In genomic region chr11:78183884-78184514, GRCm38 (mm10) we compare ENCODE assay signal across 8 mouse cellular contexts. TPM values are rescaled to one million over a fixed set of nuclear protein-coding genes. Genes with fewer than 3 reads are reported as not detected.
A peak's percentile ranks its signal among the peaks of the same experiment; 100 is the strongest.
DNase-seq lines count a peak whose midpoint lies in the region; ATAC-seq and TF ChIP-seq lines count a peak whose summit lies in the region.

No protein-coding gene starts in this region.

- peaks cover 6% of the 10 kb centered on the region; the same call in 1 of the 2 replicates for H3K4me1 ChIP-seq in lung, embryonic 14.5 days (ENCODE audit: insufficient read depth)
- peaks cover 56% of the 10 kb centered on the region for H3K4me1 ChIP-seq in forebrain, embryonic 10.5 days
- no peaks in the 10 kb centered on the region for H3K4me1 ChIP-seq in intestine, postnatal 0 days (replicated peaks; ENCODE audit: control insufficient read depth, insufficient read depth, low read length)
- peaks cover 53% of the 10 kb centered on the region for H3K4me1 ChIP-seq in neural tube, embryonic 13.5 days (replicated peaks)

- ATAC-seq in lung, embryonic 14.5 days (ENCODE audit: insufficient read depth), result no peak
- ATAC-seq in intestine, postnatal 0 days, result no peak
- ATAC-seq in neural tube, embryonic 13.5 days (ENCODE audit: low read depth), result no peak

- H3K27ac ChIP-seq in lung, embryonic 14.5 days (ENCODE audit: low read depth), result peak overlapping the region; percentile 54; the same call in 1 of the 2 replicates
- peak overlapping the region; percentile 99 for H3K27ac ChIP-seq in forebrain, embryonic 10.5 days
- H3K27ac ChIP-seq in intestine, postnatal 0 days (ENCODE audit: low read depth, low read length), result no peak overlapping the region
- 0 out of 2 replicates have a peak overlapping the region, but pooled peaks have one; percentile 10 for H3K27ac ChIP-seq in neural tube, embryonic 13.5 days (replicated peaks)

- H3K9ac ChIP-seq in lung, embryonic 14.5 days, result peak overlapping the region; percentile 38; the same call in 1 of the 2 replicates
- H3K9ac ChIP-seq in intestine, postnatal 0 days (ENCODE audit: low read depth, low read length), result no peak overlapping the region
- peak overlapping the region; percentile 52 for H3K9ac ChIP-seq in neural tube, embryonic 13.5 days

- peak overlapping the region; percentile 96 for H3K4me3 ChIP-seq in lung, embryonic 14.5 days (ENCODE audit: low read depth, low read length)
- peak overlapping the region; percentile 96 for H3K4me3 ChIP-seq in forebrain, embryonic 10.5 days
- peak overlapping the region; percentile 93 for H3K4me3 ChIP-seq in intestine, postnatal 0 days (ENCODE audit: low read depth, low read length)
- peak overlapping the region; percentile 75 for H3K4me3 ChIP-seq in neural tube, embryonic 13.5 days

- no peaks in the 10 kb centered on the region for H3K9me3 ChIP-seq in lung, embryonic 14.5 days (ENCODE audit: low read depth, low read length)
- H3K9me3 ChIP-seq in forebrain, embryonic 10.5 days, result no peaks in the 10 kb centered on the region
- H3K9me3 ChIP-seq in intestine, postnatal 0 days (ENCODE audit: control insufficient read depth), result no peaks in the 10 kb centered on the region
- H3K9me3 ChIP-seq in neural tube, embryonic 13.5 days, result no peaks in the 10 kb centered on the region

- no peak; the same call in 1 of the 2 replicates for TF ChIP-seq CTCF in lung, embryonic 14.5 days (IDR thresholded peaks at IDR 0.05; ENCODE audit: low read depth)
- no peak for TF ChIP-seq CTCF in intestine, postnatal 0 days (IDR thresholded peaks at IDR 0.05; ENCODE audit: low read depth)

- DNase-seq in lung, embryonic 14.5 days, result no peak
- no peak for DNase-seq in lung, postnatal 14 days
- DNase-seq in forebrain, embryonic 10.5 days (ENCODE audit: extremely low spot score, low spot score), result no peak
- DNase-seq in urinary bladder, adult 2 months (ENCODE audit: low spot score), result no peak
- DNase-seq in testis, postnatal 10 days (ENCODE audit: low spot score), result no peak
- no peak for DNase-seq in gastrocnemius, postnatal 4 days (ENCODE audit: low spot score in 2 of 2)

- peak overlapping the region; percentile 96 for H3K4me2 ChIP-seq in lung, embryonic 14.5 days
- H3K4me2 ChIP-seq in intestine, postnatal 0 days (replicated peaks; ENCODE audit: low read depth), result peak overlapping the region; percentile 79
- peak overlapping the region; percentile 69 for H3K4me2 ChIP-seq in neural tube, embryonic 13.5 days

- H3K36me3 ChIP-seq in lung, embryonic 14.5 days (ENCODE audit: insufficient read depth), result peaks cover 33% of the 10 kb centered on the region
- peaks cover 36% of the 10 kb centered on the region for H3K36me3 ChIP-seq in forebrain, embryonic 10.5 days (replicated peaks)
- H3K36me3 ChIP-seq in intestine, postnatal 0 days (ENCODE audit: control insufficient read depth, insufficient read depth), result peaks cover 19% of the 10 kb centered on the region
- H3K36me3 ChIP-seq in neural tube, embryonic 13.5 days, result peaks cover 28% of the 10 kb centered on the region

- H3K27me3 ChIP-seq in lung, embryonic 14.5 days (ENCODE audit: insufficient read depth, low read length), result no peaks in the 10 kb centered on the region
- H3K27me3 ChIP-seq in forebrain, embryonic 10.5 days (ENCODE audit: poor library complexity, severe bottlenecking), result no peaks in the 10 kb centered on the region
- H3K27me3 ChIP-seq in intestine, postnatal 0 days (replicated peaks; ENCODE audit: control insufficient read depth, insufficient read depth, low read length), result no peaks in the 10 kb centered on the region
- H3K27me3 ChIP-seq in neural tube, embryonic 13.5 days, result no peaks in the 10 kb centered on the region

- 41% methylated on average over 10 of the region's 10 CpGs for WGBS in lung, embryonic 14.5 days
- 60% methylated on average over 10 of the region's 10 CpGs for WGBS in forebrain, embryonic 10.5 days
- WGBS in intestine, postnatal 0 days, result 46% methylated on average over 10 of the region's 10 CpGs
- 48% methylated on average over 10 of the region's 10 CpGs for WGBS in neural tube, embryonic 13.5 days

RNA-seq across cellular contexts. Expression of gene Rpl23a, which starts 0.6 kb away (rescaled TPM):
- 1,638 and 1,710 TPM in 2 replicates for polyA plus RNA-seq in lung, embryonic 14.5 days (2014; fragmentation: Nextera tagmentation; extraction: Ambion mirVana)
- 1,073 and 1,096 TPM in 2 replicates for polyA plus RNA-seq in forebrain, embryonic 10.5 days (2016; fragmentation: Nextera tagmentation; extraction: Ambion mirVana)
- polyA plus RNA-seq in intestine, postnatal 0 days (2015; fragmentation: Nextera tagmentation; extraction: Ambion mirVana), result 762 and 768 TPM in 2 replicates
- 930 and 991 TPM in 2 replicates for polyA plus RNA-seq in neural tube, embryonic 13.5 days (2015; fragmentation: Nextera tagmentation; extraction: Ambion mirVana)
- polyA plus RNA-seq in urinary bladder, adult 2 months (2012; rRNA removed), result 2,424 and 3,048 TPM in 2 replicates
- total RNA-seq in gastrocnemius, postnatal 4 days (2021), result 1,000 to 10,000 TPM; 1,488 to 1,617 TPM

RNA-seq across cellular contexts. Expression of gene Rab34, which starts 4.2 kb away (rescaled TPM):
- polyA plus RNA-seq in lung, embryonic 14.5 days (2014; fragmentation: Nextera tagmentation; extraction: Ambion mirVana), result 140 TPM in 2 replicates
- polyA plus RNA-seq in forebrain, embryonic 10.5 days (2016; fragmentation: Nextera tagmentation; extraction: Ambion mirVana), result 70.7 and 73.3 TPM in 2 replicates
- polyA plus RNA-seq in intestine, postnatal 0 days (2015; fragmentation: Nextera tagmentation; extraction: Ambion mirVana), result 33.9 and 35.4 TPM in 2 replicates
- polyA plus RNA-seq in neural tube, embryonic 13.5 days (2015; fragmentation: Nextera tagmentation; extraction: Ambion mirVana), result 58.8 and 60.3 TPM in 2 replicates
- polyA plus RNA-seq in urinary bladder, adult 2 months (2012; rRNA removed), result 66.7 and 79.2 TPM in 2 replicates
- 10 to 100 TPM; 43.9 to 45.7 TPM for total RNA-seq in gastrocnemius, postnatal 4 days (2021)

RNA-seq across cellular contexts. Expression of gene Tlcd1, which starts 7.5 kb away (rescaled TPM):
- polyA plus RNA-seq in lung, embryonic 14.5 days (2014; fragmentation: Nextera tagmentation; extraction: Ambion mirVana), result 19.2 and 21.6 TPM in 2 replicates
- 10.0 and 11.3 TPM in 2 replicates for polyA plus RNA-seq in forebrain, embryonic 10.5 days (2016; fragmentation: Nextera tagmentation; extraction: Ambion mirVana)
- polyA plus RNA-seq in intestine, postnatal 0 days (2015; fragmentation: Nextera tagmentation; extraction: Ambion mirVana), result 14.1 and 16.1 TPM in 2 replicates
- 10.2 and 11.1 TPM in 2 replicates for polyA plus RNA-seq in neural tube, embryonic 13.5 days (2015; fragmentation: Nextera tagmentation; extraction: Ambion mirVana)
- polyA plus RNA-seq in urinary bladder, adult 2 months (2012; rRNA removed), result 24.1 and 33.5 TPM in 2 replicates
- total RNA-seq in gastrocnemius, postnatal 4 days (2021), result 10 to 100 TPM; 12.6 to 16.0 TPM

RNA-seq across cellular contexts. Expression of gene Nek8, which starts 7.5 kb away (rescaled TPM):
- polyA plus RNA-seq in lung, embryonic 14.5 days (2014; fragmentation: Nextera tagmentation; extraction: Ambion mirVana), result 15.3 and 17.2 TPM in 2 replicates
- polyA plus RNA-seq in forebrain, embryonic 10.5 days (2016; fragmentation: Nextera tagmentation; extraction: Ambion mirVana), result 10.6 and 11.7 TPM in 2 replicates
- polyA plus RNA-seq in intestine, postnatal 0 days (2015; fragmentation: Nextera tagmentation; extraction: Ambion mirVana), result 5.7 and 5.8 TPM in 2 replicates
- polyA plus RNA-seq in neural tube, embryonic 13.5 days (2015; fragmentation: Nextera tagmentation; extraction: Ambion mirVana), result 8.2 and 8.3 TPM in 2 replicates
- polyA plus RNA-seq in urinary bladder, adult 2 months (2012; rRNA removed), result 14.4 and 19.7 TPM in 2 replicates
- total RNA-seq in gastrocnemius, postnatal 4 days (2021), result 1 to 10 TPM; 6.6 to 7.5 TPM

RNA-seq across cellular contexts. Expression of gene Proca1, which starts 9.2 kb away (rescaled TPM):
- polyA plus RNA-seq in lung, embryonic 14.5 days (2014; fragmentation: Nextera tagmentation; extraction: Ambion mirVana), result 2.8 TPM in 2 replicates
- 0.91 and 1.5 TPM in 2 replicates for polyA plus RNA-seq in forebrain, embryonic 10.5 days (2016; fragmentation: Nextera tagmentation; extraction: Ambion mirVana)
- polyA plus RNA-seq in intestine, postnatal 0 days (2015; fragmentation: Nextera tagmentation; extraction: Ambion mirVana), result 0.77 and 1.1 TPM in 2 replicates
- polyA plus RNA-seq in neural tube, embryonic 13.5 days (2015; fragmentation: Nextera tagmentation; extraction: Ambion mirVana), result 1.7 and 2.3 TPM in 2 replicates
- polyA plus RNA-seq in urinary bladder, adult 2 months (2012; rRNA removed), result 3.0 and 3.4 TPM in 2 replicates
- total RNA-seq in gastrocnemius, postnatal 4 days (2021), result 1 to 10 TPM; 1.9 to 2.4 TPM
